Mouse (Mus musculus): ENCODE measurements around the gene Irf3. TPM values are rescaled to one million over a fixed set of nuclear protein-coding genes. Genes with fewer than 3 reads are reported as not detected.

Gene Irf3
- polyA plus RNA-seq (2015; fragmentation: Nextera tagmentation; extraction: Ambion mirVana), result 86.4 and 90.4 TPM in 2 replicates

- Histone ChIP-seq H3K4me1 (peaks cover 45% of the 10 kb centered on the region), H3K27ac (peak within 1 kb of the TSS; percentile 94), H3K4me2 (peak within 1 kb of the TSS; percentile 91), H3K9me3 (replicated peaks) (no peaks in the 10 kb centered on the region), H3K27me3 (no peaks in the 10 kb centered on the region), H3K4me3 (replicated peaks) (peak within 1 kb of the TSS; percentile 79), H3K9ac (peak within 1 kb of the TSS; percentile 70), H3K36me3 (peaks cover 67% of the 10 kb centered on the region)
- peak; percentile 91 for ATAC-seq (replicated peaks; ENCODE audit: low FRiP score)
- WGBS, result under 1% methylated on average over 43 of the region's 43 CpGs
Measured at GRCm38 (mm10) chr7:44997231-44997939, at the start of gene Irf3. Gene Irf3, plus strand, starts transcription at chr7:44997648.

- Histone ChIP-seq H3K27ac (no peak overlapping the region), H3K9me3 (replicated peaks) (no peaks in the 10 kb centered on the region), H3K27me3 (peaks cover 34% of the 10 kb centered on the region), H3K4me1 (peaks cover 17% of the 10 kb centered on the region), H3K36me3 (no peaks in the 10 kb centered on the region), H3K9ac (no peak overlapping the region), H3K4me3 (replicated peaks) (no peak overlapping the region), H3K4me2 (no peak overlapping the region)
- no peak for ATAC-seq (replicated peaks; ENCODE audit: low FRiP score)
- WGBS, result 65% methylated on average over 6 of the region's 6 CpGs
Measured at GRCm38 (mm10) chr7:44949922-44950321, 47.5 kb upstream of the Irf3 start.

DNA sequence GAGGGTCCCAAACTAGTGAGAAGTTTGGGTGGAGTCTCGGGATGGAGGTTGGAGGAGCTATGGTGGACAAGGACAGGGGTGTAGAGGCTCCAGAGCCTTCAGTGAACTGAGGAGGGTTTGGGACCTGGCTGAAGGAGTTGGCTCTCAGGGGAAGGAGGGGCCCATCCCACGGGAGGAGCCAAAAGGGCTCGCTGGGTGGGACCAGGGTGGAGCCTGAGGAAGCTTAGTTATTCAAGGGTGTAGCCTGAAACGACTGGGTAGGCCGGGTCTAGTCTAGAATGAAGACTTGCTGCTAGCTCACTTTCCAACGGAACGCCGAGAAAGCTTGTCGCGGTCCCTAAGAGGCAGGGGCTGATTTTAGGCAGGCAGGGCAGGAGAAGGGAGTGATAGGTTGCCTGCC is 45.5 kb upstream of the Irf3 start:
- H3K4me1 ChIP-seq, result peaks cover 17% of the 10 kb centered on the region
- H3K9ac ChIP-seq, result peak overlapping the region; percentile 57
- H3K27me3 ChIP-seq, result peaks cover 34% of the 10 kb centered on the region
- peak overlapping the region; percentile 93 for H3K4me2 ChIP-seq
- peak; percentile 89 for ATAC-seq (replicated peaks; ENCODE audit: low FRiP score)
- no peaks in the 10 kb centered on the region for H3K9me3 ChIP-seq (replicated peaks)
- H3K4me3 ChIP-seq (replicated peaks), result peak overlapping the region; percentile 54
- H3K36me3 ChIP-seq, result no peaks in the 10 kb centered on the region
- under 1% methylated on average over 10 of the region's 10 CpGs for WGBS
- H3K27ac ChIP-seq, result peak overlapping the region; percentile 87

GRCm38 (mm10) chr7:44952611-44953306 is 44.7 kb upstream of the Irf3 start:
- peaks cover 34% of the 10 kb centered on the region for H3K27me3 ChIP-seq
- H3K9ac ChIP-seq, result peak overlapping the region; percentile 57
- H3K36me3 ChIP-seq, result no peaks in the 10 kb centered on the region
- ATAC-seq (replicated peaks; ENCODE audit: low FRiP score), result peak; percentile 91
- no peaks in the 10 kb centered on the region for H3K9me3 ChIP-seq (replicated peaks)
- H3K27ac ChIP-seq, result peak overlapping the region; percentile 87
- H3K4me2 ChIP-seq, result peak overlapping the region; percentile 93
- WGBS, result 7% methylated on average over 24 of the region's 24 CpGs
- H3K4me1 ChIP-seq, result peaks cover 22% of the 10 kb centered on the region
- H3K4me3 ChIP-seq (replicated peaks), result peak overlapping the region; percentile 54

GRCm38 (mm10) chr7:44953561-44953960 is 43.9 kb upstream of the Irf3 start:
- Histone ChIP-seq H3K27ac (no peak overlapping the region), H3K9ac (no peak overlapping the region), H3K36me3 (no peaks in the 10 kb centered on the region), H3K9me3 (replicated peaks) (no peaks in the 10 kb centered on the region), H3K4me1 (peaks cover 26% of the 10 kb centered on the region), H3K4me2 (no peak overlapping the region), H3K4me3 (replicated peaks) (no peak overlapping the region), H3K27me3 (peaks cover 30% of the 10 kb centered on the region)
- no peak for ATAC-seq (replicated peaks; ENCODE audit: low FRiP score)
- 59% methylated on average over 14 of the region's 14 CpGs for WGBS

- Histone ChIP-seq H3K27ac (no peak overlapping the region), H3K9me3 (replicated peaks) (no peaks in the 10 kb centered on the region), H3K27me3 (peaks cover 25% of the 10 kb centered on the region), H3K36me3 (peaks cover 1% of the 10 kb centered on the region; the same call in 1 of the 2 replicates), H3K9ac (no peak overlapping the region), H3K4me1 (peaks cover 26% of the 10 kb centered on the region), H3K4me2 (no peak overlapping the region), H3K4me3 (replicated peaks) (no peak overlapping the region)
- WGBS, result 85% methylated on average over 12 of the region's 12 CpGs
- ATAC-seq (replicated peaks; ENCODE audit: low FRiP score), result no peak
Measured at GRCm38 (mm10) chr7:44954091-44954885, 43.2 kb upstream of the Irf3 start.

GRCm38 (mm10) chr7:44955628-44956027 is 41.8 kb upstream of the Irf3 start:
- no peak overlapping the region for H3K27ac ChIP-seq
- H3K27me3 ChIP-seq, result peaks cover 12% of the 10 kb centered on the region
- no peak overlapping the region for H3K9ac ChIP-seq
- H3K4me3 ChIP-seq (replicated peaks), result no peak overlapping the region
- ATAC-seq (replicated peaks; ENCODE audit: low FRiP score), result no peak
- H3K9me3 ChIP-seq (replicated peaks), result no peaks in the 10 kb centered on the region
- 45% methylated on average over 5 of the region's 5 CpGs for WGBS
- peaks cover 26% of the 10 kb centered on the region for H3K4me1 ChIP-seq
- H3K4me2 ChIP-seq, result no peak overlapping the region
- H3K36me3 ChIP-seq, result peaks cover 4% of the 10 kb centered on the region; the same call in 1 of the 2 replicates

DNA sequence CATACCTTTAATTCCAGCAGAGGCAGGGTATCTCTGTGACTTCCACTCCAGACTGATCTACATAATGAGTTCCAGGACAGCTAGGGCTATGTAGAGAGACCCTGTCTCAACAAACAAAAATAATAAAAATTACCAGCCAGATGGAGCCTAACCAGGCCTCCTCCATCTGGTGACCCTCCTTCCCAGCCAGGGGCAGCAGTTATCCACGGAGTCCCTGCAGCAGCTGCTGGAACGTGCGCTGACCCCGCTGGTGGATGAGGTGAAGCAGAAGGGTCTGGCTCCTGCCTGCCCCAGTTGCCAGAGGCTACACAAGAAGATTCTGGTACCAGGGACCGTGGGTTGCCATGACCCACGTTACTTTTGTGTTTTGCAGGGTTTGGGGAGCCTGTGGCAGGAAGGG is 41.2 kb upstream of the Irf3 start:
- no peak for ATAC-seq (replicated peaks; ENCODE audit: low FRiP score)
- Histone ChIP-seq H3K4me1 (peaks cover 26% of the 10 kb centered on the region), H3K4me3 (replicated peaks) (no peak overlapping the region), H3K27me3 (peaks cover 6% of the 10 kb centered on the region), H3K9ac (no peak overlapping the region), H3K4me2 (no peak overlapping the region), H3K27ac (no peak overlapping the region), H3K36me3 (peaks cover 9% of the 10 kb centered on the region; the same call in 1 of the 2 replicates), H3K9me3 (replicated peaks) (no peaks in the 10 kb centered on the region)
- WGBS, result 57% methylated on average over 6 of the region's 6 CpGs

- Histone ChIP-seq H3K36me3 (peaks cover 18% of the 10 kb centered on the region), H3K4me1 (peaks cover 16% of the 10 kb centered on the region), H3K4me3 (replicated peaks) (no peak overlapping the region), H3K27me3 (no peaks in the 10 kb centered on the region), H3K4me2 (no peak overlapping the region), H3K9ac (no peak overlapping the region), H3K9me3 (replicated peaks) (no peaks in the 10 kb centered on the region), H3K27ac (peak overlapping the region; percentile 29)
- 72% methylated on average over 20 of the region's 20 CpGs for WGBS
- ATAC-seq (replicated peaks; ENCODE audit: low FRiP score), result no peak
Measured at GRCm38 (mm10) chr7:44957183-44957835, 40.1 kb upstream of the Irf3 start.

- 55% methylated on average over 7 of the region's 7 CpGs for WGBS
- Histone ChIP-seq H3K4me1 (peaks cover 9% of the 10 kb centered on the region), H3K9me3 (replicated peaks) (no peaks in the 10 kb centered on the region), H3K4me2 (no peak overlapping the region), H3K4me3 (replicated peaks) (no peak overlapping the region), H3K27me3 (no peaks in the 10 kb centered on the region), H3K36me3 (peaks cover 26% of the 10 kb centered on the region), H3K27ac (no peak overlapping the region), H3K9ac (no peak overlapping the region)
- no peak for ATAC-seq (replicated peaks; ENCODE audit: low FRiP score)
Measured at GRCm38 (mm10) chr7:44958208-44958607, 39.2 kb upstream of the Irf3 start.

DNA sequence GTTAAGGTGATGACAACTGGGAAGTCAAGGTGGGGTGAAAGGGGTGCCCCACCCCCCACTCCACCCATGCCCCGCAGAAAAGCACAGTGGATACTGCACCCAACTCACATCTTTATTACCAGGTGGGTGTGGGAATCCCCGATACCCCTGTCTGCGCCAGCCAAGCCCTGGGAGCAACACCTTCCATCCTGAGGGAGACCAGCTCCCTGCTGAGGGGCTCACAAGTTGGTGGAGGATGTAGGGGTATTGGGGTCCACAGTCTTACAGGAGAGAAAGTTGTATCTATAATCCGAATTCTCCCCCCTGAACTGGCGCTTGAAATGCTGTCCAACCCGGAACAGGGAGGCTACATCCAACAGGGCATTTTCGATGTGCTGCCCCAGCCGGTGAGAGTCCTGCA is 38.2 kb upstream of the Irf3 start:
- Histone ChIP-seq H3K27ac (no peak overlapping the region), H3K27me3 (no peaks in the 10 kb centered on the region), H3K9ac (no peak overlapping the region), H3K4me3 (replicated peaks) (no peak overlapping the region), H3K4me2 (no peak overlapping the region), H3K36me3 (peaks cover 33% of the 10 kb centered on the region), H3K9me3 (replicated peaks) (no peaks in the 10 kb centered on the region), H3K4me1 (peaks cover 9% of the 10 kb centered on the region)
- no peak for ATAC-seq (replicated peaks; ENCODE audit: low FRiP score)
- 91% methylated on average over 8 of the region's 8 CpGs for WGBS

All from kidney, embryonic 15.5 days (tissue).